Mouse (Mus musculus): ENCODE results near the gene Fbxo31. TPM values are rescaled to one million over a fixed set of nuclear protein-coding genes. Genes with fewer than 3 reads are reported as not detected.
A peak's percentile ranks its signal among the peaks of the same experiment; 100 is the strongest.

The Fbxo31 gene
- 17.5 and 20.0 TPM in 2 replicates for polyA plus RNA-seq (2014; fragmentation: Nextera tagmentation; extraction: Ambion mirVana)

- DNase-seq (ENCODE audit: low spot score), result peak; percentile 96
- H3K9me3 ChIP-seq (ENCODE audit: control insufficient read depth, low read length), result no peaks in the 10 kb centered on the region
- H3K4me2 ChIP-seq (ENCODE audit: low read depth), result peak within 1 kb of the TSS; percentile 74
- 1% methylated on average over 55 of the region's 63 CpGs for whole genome bisulfite sequencing
- H3K27me3 ChIP-seq (ENCODE audit: control insufficient read depth, insufficient read depth, low read length), result no peaks in the 10 kb centered on the region
- no peak within 1 kb of the TSS for H3K27ac ChIP-seq (ENCODE audit: low read depth, low read length)
- peak within 1 kb of the TSS; percentile 79 for H3K4me3 ChIP-seq (ENCODE audit: low read depth, low read length)
- peak; percentile 91 for ATAC-seq (ENCODE audit: insufficient read depth, low FRiP score, low TSS enrichment)
- no peaks in the 10 kb centered on the region for H3K36me3 ChIP-seq (ENCODE audit: control insufficient read depth, insufficient read depth, low read length)
- H3K4me1 ChIP-seq (ENCODE audit: control insufficient read depth, insufficient read depth, low read length), result peaks cover 9% of the 10 kb centered on the region
- H3K9ac ChIP-seq (ENCODE audit: low read length), result peak within 1 kb of the TSS; percentile 77
Observed at GRCm38 (mm10) chr8:121578676-121579451, at the start of gene Fbxo31. Gene Fbxo31, minus strand, starts transcription at chr8:121578806.

DNA sequence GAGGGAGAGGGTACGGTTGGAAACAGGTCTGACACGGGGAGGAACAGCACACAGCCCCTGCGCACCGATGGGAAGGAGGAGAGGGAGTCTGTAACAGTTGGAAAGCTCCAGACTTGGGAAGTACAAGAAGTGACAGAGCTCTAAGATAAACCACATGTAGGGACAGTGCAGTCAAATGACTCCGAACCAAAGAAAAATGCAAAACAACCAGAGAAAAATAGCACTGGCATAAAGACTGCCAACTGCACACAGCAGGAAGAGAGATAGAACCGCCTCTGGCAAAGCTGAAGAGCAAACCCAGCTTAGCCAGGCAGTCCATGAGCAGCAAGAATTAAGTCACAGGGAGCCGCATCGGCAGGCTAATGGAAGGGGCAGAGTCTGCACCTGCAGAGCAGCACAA lies 44.4 kb upstream of the Fbxo31 start:
- no peak overlapping the region for H3K4me2 ChIP-seq (ENCODE audit: low read depth)
- H3K27me3 ChIP-seq (ENCODE audit: control insufficient read depth, insufficient read depth, low read length), result no peaks in the 10 kb centered on the region
- ATAC-seq (ENCODE audit: insufficient read depth, low FRiP score, low TSS enrichment) (no peak), DNase-seq (ENCODE audit: low spot score) (no peak)
- WGBS, result 96% methylated on average over 8 of the region's 8 CpGs
- H3K9me3 ChIP-seq (ENCODE audit: control insufficient read depth, low read length), result no peaks in the 10 kb centered on the region
- no peak overlapping the region for H3K27ac ChIP-seq (ENCODE audit: low read depth, low read length)
- no peaks in the 10 kb centered on the region; the same call in 1 of the 2 replicates for H3K36me3 ChIP-seq (ENCODE audit: control insufficient read depth, insufficient read depth, low read length)
- no peak overlapping the region for H3K4me3 ChIP-seq (ENCODE audit: low read depth, low read length)
- H3K9ac ChIP-seq (ENCODE audit: low read length), result no peak overlapping the region
- no peaks in the 10 kb centered on the region; the same call in 1 of the 2 replicates for H3K4me1 ChIP-seq (ENCODE audit: control insufficient read depth, insufficient read depth, low read length)

- Histone ChIP-seq H3K4me3 (ENCODE audit: low read depth, low read length) (no peak overlapping the region), H3K4me1 (ENCODE audit: control insufficient read depth, insufficient read depth, low read length) (no peaks in the 10 kb centered on the region; the same call in 1 of the 2 replicates), H3K27me3 (ENCODE audit: control insufficient read depth, insufficient read depth, low read length) (no peaks in the 10 kb centered on the region), H3K27ac (ENCODE audit: low read depth, low read length) (no peak overlapping the region), H3K9me3 (ENCODE audit: control insufficient read depth, low read length) (no peaks in the 10 kb centered on the region), H3K4me2 (ENCODE audit: low read depth) (no peak overlapping the region), H3K9ac (ENCODE audit: low read length) (no peak overlapping the region), H3K36me3 (ENCODE audit: control insufficient read depth, insufficient read depth, low read length) (no peaks in the 10 kb centered on the region; the same call in 1 of the 2 replicates)
- ATAC-seq (ENCODE audit: insufficient read depth, low FRiP score, low TSS enrichment), result no peak
- WGBS, result 85% methylated on average over 1 of the region's 1 CpGs
- no peak for DNase-seq (ENCODE audit: low spot score)
Observed at GRCm38 (mm10) chr8:121621879-121622278, 43.3 kb upstream of the Fbxo31 start.

- Histone ChIP-seq H3K36me3 (ENCODE audit: control insufficient read depth, insufficient read depth, low read length) (no peaks in the 10 kb centered on the region; the same call in 1 of the 2 replicates), H3K4me3 (ENCODE audit: low read depth, low read length) (no peak overlapping the region), H3K27me3 (ENCODE audit: control insufficient read depth, insufficient read depth, low read length) (no peaks in the 10 kb centered on the region), H3K27ac (ENCODE audit: low read depth, low read length) (no peak overlapping the region), H3K4me1 (ENCODE audit: control insufficient read depth, insufficient read depth, low read length) (no peaks in the 10 kb centered on the region; the same call in 1 of the 2 replicates), H3K4me2 (ENCODE audit: low read depth) (no peak overlapping the region), H3K9ac (ENCODE audit: low read length) (no peak overlapping the region; the same call in 1 of the 2 replicates), H3K9me3 (ENCODE audit: control insufficient read depth, low read length) (no peaks in the 10 kb centered on the region)
- 83% methylated on average over 12 of the region's 12 CpGs for WGBS
- ATAC-seq (ENCODE audit: insufficient read depth, low FRiP score, low TSS enrichment), result no peak
- no peak for DNase-seq (ENCODE audit: low spot score)
Observed at GRCm38 (mm10) chr8:121620801-121621516, 42.4 kb upstream of the Fbxo31 start.

DNA sequence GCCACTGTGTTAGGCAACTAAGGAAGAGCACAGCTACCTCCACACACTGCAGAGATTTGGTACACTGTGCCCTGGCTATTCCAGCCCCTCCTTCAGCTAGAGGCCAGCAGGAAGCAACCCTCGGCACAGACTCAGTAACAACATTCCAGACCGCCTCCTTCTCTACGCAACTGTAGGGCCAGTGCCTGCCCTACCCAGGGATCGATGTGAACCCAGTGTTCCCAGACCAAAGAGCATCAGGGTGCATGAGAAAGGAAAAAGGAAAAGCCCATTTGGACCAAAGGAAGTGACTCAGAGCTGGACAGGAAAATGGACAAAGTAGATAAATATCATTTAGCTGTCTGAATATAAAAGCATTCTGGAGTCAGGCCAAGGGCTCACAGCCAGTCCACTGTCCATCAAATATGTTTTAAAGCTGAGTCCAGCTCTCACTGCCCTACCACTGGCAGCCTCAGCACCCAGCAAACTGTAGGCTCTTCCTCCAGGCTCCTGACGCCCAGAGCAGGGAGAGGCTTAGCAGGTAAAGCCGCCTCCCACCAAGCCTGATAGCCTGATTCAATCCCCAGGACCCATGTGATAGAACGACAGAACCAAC lies 40.9 kb upstream of the Fbxo31 start:
- no peak overlapping the region for H3K27ac ChIP-seq (ENCODE audit: low read depth, low read length)
- H3K9ac ChIP-seq (ENCODE audit: low read length), result no peak overlapping the region
- H3K4me1 ChIP-seq (ENCODE audit: control insufficient read depth, insufficient read depth, low read length), result no peaks in the 10 kb centered on the region; the same call in 1 of the 2 replicates
- no peaks in the 10 kb centered on the region for H3K9me3 ChIP-seq (ENCODE audit: control insufficient read depth, low read length)
- WGBS, result 74% methylated on average over 7 of the region's 7 CpGs
- DNase-seq (ENCODE audit: low spot score) (no peak), ATAC-seq (ENCODE audit: insufficient read depth, low FRiP score, low TSS enrichment) (no peak)
- no peaks in the 10 kb centered on the region; the same call in 1 of the 2 replicates for H3K36me3 ChIP-seq (ENCODE audit: control insufficient read depth, insufficient read depth, low read length)
- H3K27me3 ChIP-seq (ENCODE audit: control insufficient read depth, insufficient read depth, low read length), result no peaks in the 10 kb centered on the region
- H3K4me2 ChIP-seq (ENCODE audit: low read depth), result no peak overlapping the region
- no peak overlapping the region for H3K4me3 ChIP-seq (ENCODE audit: low read depth, low read length)

GRCm38 (mm10) chr8:121613419-121613818 lies 34.8 kb upstream of the Fbxo31 start:
- Histone ChIP-seq H3K4me2 (ENCODE audit: low read depth) (no peak overlapping the region), H3K9me3 (ENCODE audit: control insufficient read depth, low read length) (no peaks in the 10 kb centered on the region), H3K4me1 (ENCODE audit: control insufficient read depth, insufficient read depth, low read length) (no peaks in the 10 kb centered on the region), H3K27me3 (ENCODE audit: control insufficient read depth, insufficient read depth, low read length) (no peaks in the 10 kb centered on the region), H3K4me3 (ENCODE audit: low read depth, low read length) (no peak overlapping the region), H3K36me3 (ENCODE audit: control insufficient read depth, insufficient read depth, low read length) (peaks cover 10% of the 10 kb centered on the region), H3K9ac (ENCODE audit: low read length) (no peak overlapping the region), H3K27ac (ENCODE audit: low read depth, low read length) (no peak overlapping the region)
- DNase-seq (ENCODE audit: low spot score), result no peak
- no peak for ATAC-seq (ENCODE audit: insufficient read depth, low FRiP score, low TSS enrichment)

GRCm38 (mm10) chr8:121609916-121610315 lies 31.3 kb upstream of the Fbxo31 start:
- Histone ChIP-seq H3K4me3 (ENCODE audit: low read depth, low read length) (no peak overlapping the region), H3K36me3 (ENCODE audit: control insufficient read depth, insufficient read depth, low read length) (peaks cover 20% of the 10 kb centered on the region), H3K9ac (ENCODE audit: low read length) (no peak overlapping the region), H3K4me2 (ENCODE audit: low read depth) (no peak overlapping the region), H3K27me3 (ENCODE audit: control insufficient read depth, insufficient read depth, low read length) (no peaks in the 10 kb centered on the region), H3K4me1 (ENCODE audit: control insufficient read depth, insufficient read depth, low read length) (no peaks in the 10 kb centered on the region), H3K9me3 (ENCODE audit: control insufficient read depth, low read length) (no peaks in the 10 kb centered on the region), H3K27ac (ENCODE audit: low read depth, low read length) (no peak overlapping the region)
- ATAC-seq (ENCODE audit: insufficient read depth, low FRiP score, low TSS enrichment) (no peak), DNase-seq (ENCODE audit: low spot score) (no peak)
- 98% methylated on average over 11 of the region's 11 CpGs for WGBS

DNA sequence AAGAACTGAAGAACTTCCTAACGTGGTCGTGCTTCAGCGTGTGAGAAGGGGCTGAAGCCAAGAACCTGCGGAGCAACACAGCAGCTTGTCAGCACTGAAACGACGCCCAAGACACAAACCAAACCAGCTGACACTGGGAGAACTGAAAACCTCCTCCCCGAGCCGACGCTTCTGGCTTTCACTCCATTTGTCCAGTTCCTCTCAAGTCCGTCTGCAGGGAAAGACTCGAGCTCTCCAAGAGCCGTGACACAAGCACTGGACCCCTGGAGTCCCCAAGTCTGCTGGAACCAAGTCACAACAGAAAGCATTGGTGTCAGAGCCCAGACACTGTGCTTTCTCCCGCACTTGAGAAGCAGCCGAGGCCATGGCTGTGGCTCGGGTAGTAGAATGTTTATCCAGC lies 30.6 kb upstream of the Fbxo31 start:
- H3K4me3 ChIP-seq (ENCODE audit: low read depth, low read length), result no peak overlapping the region

More for the DNA sequence above, 30.6 kb upstream of the Fbxo31 start:
- no peaks in the 10 kb centered on the region for H3K27me3 ChIP-seq (ENCODE audit: control insufficient read depth, insufficient read depth, low read length)
- no peak for DNase-seq (ENCODE audit: low spot score)
- WGBS, result 89% methylated on average over 15 of the region's 15 CpGs
- H3K9me3 ChIP-seq (ENCODE audit: control insufficient read depth, low read length), result no peaks in the 10 kb centered on the region
- no peak overlapping the region for H3K4me2 ChIP-seq (ENCODE audit: low read depth)
- H3K4me1 ChIP-seq (ENCODE audit: control insufficient read depth, insufficient read depth, low read length), result no peaks in the 10 kb centered on the region
- ATAC-seq (ENCODE audit: insufficient read depth, low FRiP score, low TSS enrichment), result no peak
- H3K36me3 ChIP-seq (ENCODE audit: control insufficient read depth, insufficient read depth, low read length), result peaks cover 26% of the 10 kb centered on the region
- H3K9ac ChIP-seq (ENCODE audit: low read length), result no peak overlapping the region
- no peak overlapping the region for H3K27ac ChIP-seq (ENCODE audit: low read depth, low read length)
